Mouse (Mus musculus): ENCODE data around the gene Ppdpf. TPM values are rescaled to one million over a fixed set of nuclear protein-coding genes. Genes with fewer than 3 reads are reported as not detected.

Gene Ppdpf
- total and polyA plus RNA-seq, 3 experiments, result 47.5 to 81.2 (median 57.7) TPM

- no peak for TF ChIP-seq CTCF (IDR thresholded peaks at IDR 0.05)
- TF ChIP-seq EP300 (IDR thresholded peaks at IDR 0.05; ENCODE audit: insufficient read depth, low read depth, low read length), result no peak
- no peak for TF ChIP-seq POLR2A (IDR thresholded peaks at IDR 0.05; ENCODE audit: insufficient read depth, low read depth, low read length)
- DNase-seq, result peak in 1 of 2 experiments; percentile 15
- no peaks in the 10 kb centered on the region for H3K27me3 ChIP-seq (ENCODE audit: control insufficient read depth, insufficient read depth, low read length)
These were observed 46.4 kb downstream of the Ppdpf start for GRCm38 (mm10) chr2:181233443-181233842.

GRCm38 (mm10) chr2:181234680-181235079 lies 47.6 kb downstream of the Ppdpf start:
- DNase-seq, result no peak
- no peak overlapping the region for H3K27ac ChIP-seq
- intact Hi-C loops (cut with DNase I), result no loop called here

More at GRCm38 (mm10) chr2:181233443-181233842, 46.4 kb downstream of the Ppdpf start:
- H3K4me3 ChIP-seq, result no peak overlapping the region
- peaks cover 3% of the 10 kb centered on the region; the same call in 1 of the 2 replicates for H3K4me1 ChIP-seq (ENCODE audit: control insufficient read depth, insufficient read depth, low read length)
- no peak overlapping the region for H3K27ac ChIP-seq
- no peak overlapping the region for H3K9ac ChIP-seq (ENCODE audit: low read depth, low read length)
- no peaks in the 10 kb centered on the region for H3K79me2 ChIP-seq (replicated peaks; ENCODE audit: control insufficient read depth, insufficient read depth, low read length)
- H3K36me3 ChIP-seq (ENCODE audit: control insufficient read depth, insufficient read depth, low read length), result no peaks in the 10 kb centered on the region
- whole genome bisulfite sequencing, result 88% methylated on average over 15 of the region's 15 CpGs
- intact Hi-C loops (cut with DNase I), result no loop called here

GRCm38 (mm10) chr2:181235681-181236566 lies 48.9 kb downstream of the Ppdpf start:
- DNase-seq, result no peak
- peaks cover 10% of the 10 kb centered on the region for H3K4me1 ChIP-seq (ENCODE audit: control insufficient read depth, insufficient read depth, low read length)
- no peak overlapping the region for H3K27ac ChIP-seq
- TF ChIP-seq POLR2A (IDR thresholded peaks at IDR 0.05; ENCODE audit: insufficient read depth, low read depth, low read length) (no peak), CTCF (IDR thresholded peaks at IDR 0.05) (peak; percentile 48), EP300 (IDR thresholded peaks at IDR 0.05; ENCODE audit: insufficient read depth, low read depth, low read length) (no peak)
- intact Hi-C loops (cut with DNase I), result no loop called here
- WGBS, result 81% methylated on average over 23 of the region's 23 CpGs
- H3K4me3 ChIP-seq, result no peak overlapping the region
- H3K27me3 ChIP-seq (ENCODE audit: control insufficient read depth, insufficient read depth, low read length), result no peaks in the 10 kb centered on the region
- H3K36me3 ChIP-seq (ENCODE audit: control insufficient read depth, insufficient read depth, low read length), result no peaks in the 10 kb centered on the region
- H3K79me2 ChIP-seq (replicated peaks; ENCODE audit: control insufficient read depth, insufficient read depth, low read length), result no peaks in the 10 kb centered on the region
- H3K9ac ChIP-seq (ENCODE audit: low read depth, low read length), result no peak overlapping the region

More at GRCm38 (mm10) chr2:181234680-181235079, 47.6 kb downstream of the Ppdpf start:
- no peak overlapping the region for H3K9ac ChIP-seq (ENCODE audit: low read depth, low read length)
- 82% methylated on average over 11 of the region's 11 CpGs for WGBS
- no peaks in the 10 kb centered on the region for H3K36me3 ChIP-seq (ENCODE audit: control insufficient read depth, insufficient read depth, low read length)
- H3K27me3 ChIP-seq (ENCODE audit: control insufficient read depth, insufficient read depth, low read length), result no peaks in the 10 kb centered on the region
- H3K4me3 ChIP-seq, result no peak overlapping the region
- no peak for TF ChIP-seq EP300 (IDR thresholded peaks at IDR 0.05; ENCODE audit: insufficient read depth, low read depth, low read length)
- no peak for TF ChIP-seq POLR2A (IDR thresholded peaks at IDR 0.05; ENCODE audit: insufficient read depth, low read depth, low read length)
- TF ChIP-seq CTCF (IDR thresholded peaks at IDR 0.05), result no peak
- H3K79me2 ChIP-seq (replicated peaks; ENCODE audit: control insufficient read depth, insufficient read depth, low read length), result no peaks in the 10 kb centered on the region
- H3K4me1 ChIP-seq (ENCODE audit: control insufficient read depth, insufficient read depth, low read length), result peaks cover 5% of the 10 kb centered on the region

- Histone ChIP-seq H3K79me2 (replicated peaks; ENCODE audit: control insufficient read depth, insufficient read depth, low read length) (no peaks in the 10 kb centered on the region), H3K36me3 (ENCODE audit: control insufficient read depth, insufficient read depth, low read length) (no peaks in the 10 kb centered on the region), H3K27me3 (ENCODE audit: control insufficient read depth, insufficient read depth, low read length) (no peaks in the 10 kb centered on the region), H3K4me1 (ENCODE audit: control insufficient read depth, insufficient read depth, low read length) (peaks cover 10% of the 10 kb centered on the region), H3K4me3 (no peak overlapping the region), H3K9ac (ENCODE audit: low read depth, low read length) (no peak overlapping the region), H3K27ac (no peak overlapping the region)
- 86% methylated on average over 17 of the region's 17 CpGs for WGBS
- no peak for DNase-seq
- TF ChIP-seq EP300 (IDR thresholded peaks at IDR 0.05; ENCODE audit: insufficient read depth, low read depth, low read length) (no peak), CTCF (IDR thresholded peaks at IDR 0.05) (no peak), POLR2A (IDR thresholded peaks at IDR 0.05; ENCODE audit: insufficient read depth, low read depth, low read length) (no peak)
- intact Hi-C loops (cut with DNase I), result no loop called here
These were observed 50.4 kb downstream of the Ppdpf start for GRCm38 (mm10) chr2:181237251-181238014.

- intact Hi-C loops (cut with DNase I), result no loop called here
- H3K4me1 ChIP-seq (ENCODE audit: control insufficient read depth, insufficient read depth, low read length), result peaks cover 10% of the 10 kb centered on the region
- H3K36me3 ChIP-seq (ENCODE audit: control insufficient read depth, insufficient read depth, low read length), result no peaks in the 10 kb centered on the region
- DNase-seq, result peak in 1 of 2 experiments; percentile 44
- no peaks in the 10 kb centered on the region for H3K79me2 ChIP-seq (replicated peaks; ENCODE audit: control insufficient read depth, insufficient read depth, low read length)
- no peaks in the 10 kb centered on the region for H3K27me3 ChIP-seq (ENCODE audit: control insufficient read depth, insufficient read depth, low read length)
- no peak overlapping the region for H3K27ac ChIP-seq
- no peak overlapping the region for H3K9ac ChIP-seq (ENCODE audit: low read depth, low read length)
- TF ChIP-seq CTCF (IDR thresholded peaks at IDR 0.05) (no peak), POLR2A (IDR thresholded peaks at IDR 0.05; ENCODE audit: insufficient read depth, low read depth, low read length) (no peak), EP300 (IDR thresholded peaks at IDR 0.05; ENCODE audit: insufficient read depth, low read depth, low read length) (no peak)
- 62% methylated on average over 10 of the region's 10 CpGs for WGBS
- no peak overlapping the region for H3K4me3 ChIP-seq
These were observed 51.1 kb downstream of the Ppdpf start for GRCm38 (mm10) chr2:181238091-181238610.

Other genes starting within 250 kb of the Ppdpf start
- gene Nkain4, start 232.5 kb upstream of the Ppdpf start, total RNA-seq (2021), result 1 to 10 TPM; 7.0 to 7.3 TPM
- gene Nkain4, start 232.5 kb upstream of the Ppdpf start, polyA plus RNA-seq (2012; rRNA removed), result 18.0 and 29.4 TPM in 2 replicates
- 10 to 100 TPM; 28.8 to 32.2 TPM for gene Arfgap1, start 220.0 kb upstream of the Ppdpf start, total RNA-seq (2021)
- gene Arfgap1, start 220.0 kb upstream of the Ppdpf start, polyA plus RNA-seq (2012; rRNA removed), result 31.9 and 41.4 TPM in 2 replicates
- under 1 TPM; 0.23 to 0.44 TPM for gene Col20a1, start 200.7 kb upstream of the Ppdpf start, total RNA-seq (2021)
- gene Col20a1, start 200.7 kb upstream of the Ppdpf start, polyA plus RNA-seq (2012; rRNA removed), result 1.2 and 2.0 TPM in 2 replicates
- not detected for gene Chrna4, start 143.7 kb upstream of the Ppdpf start, total RNA-seq (2021)
- not detected in 2 replicates for gene Chrna4, start 143.7 kb upstream of the Ppdpf start, polyA plus RNA-seq (2012; rRNA removed)
- under 1 TPM in 1 of 2 experiments, not detected in 1; 0.05 TPM for gene Kcnq2, start 51.9 kb upstream of the Ppdpf start, total RNA-seq (2021)
- 0.23 TPM in 2 replicates for gene Kcnq2, start 51.9 kb upstream of the Ppdpf start, polyA plus RNA-seq (2012; rRNA removed)
- gene Eef1a2, start 30.2 kb upstream of the Ppdpf start, total RNA-seq (2021), result 1,000 to 10,000 TPM; 1,434 to 1,646 TPM
- gene Eef1a2, start 30.2 kb upstream of the Ppdpf start, polyA plus RNA-seq (2012; rRNA removed), result 1,031 and 1,150 TPM in 2 replicates
- under 1 TPM in 1 of 2 experiments, not detected in 1; 0.07 TPM for gene Ptk6, start 15.5 kb downstream of the Ppdpf start, total RNA-seq (2021)
- 0.03 TPM in 1 of 2 replicates, not detected in the other for gene Ptk6, start 15.5 kb downstream of the Ppdpf start, polyA plus RNA-seq (2012; rRNA removed)
- under 1 TPM; 0.44 to 0.59 TPM for gene Srms, start 25.9 kb downstream of the Ppdpf start, total RNA-seq (2021)
- 0.59 and 1.3 TPM in 2 replicates for gene Srms, start 25.9 kb downstream of the Ppdpf start, polyA plus RNA-seq (2012; rRNA removed)
- not detected for gene Fndc11, start 32.8 kb downstream of the Ppdpf start, total RNA-seq (2021)
- 0.29 and 0.43 TPM in 2 replicates for gene Fndc11, start 32.8 kb downstream of the Ppdpf start, polyA plus RNA-seq (2012; rRNA removed)
- 10 to 100 TPM in 1 of 2 experiments, 1 to 10 TPM in 1; 9.2 to 11.2 TPM for gene Helz2, start 54.8 kb downstream of the Ppdpf start, total RNA-seq (2021)
- 14.1 and 19.4 TPM in 2 replicates for gene Helz2, start 54.8 kb downstream of the Ppdpf start, polyA plus RNA-seq (2012; rRNA removed)
- gene Gmeb2, start 100.8 kb downstream of the Ppdpf start, total RNA-seq (2021), result 10 to 100 TPM in 1 of 2 experiments, 1 to 10 TPM in 1; 8.5 to 10.2 TPM
- 9.4 and 12.7 TPM in 2 replicates for gene Gmeb2, start 100.8 kb downstream of the Ppdpf start, polyA plus RNA-seq (2012; rRNA removed)
- gene Stmn3, start 127.3 kb downstream of the Ppdpf start, total RNA-seq (2021), result under 1 TPM; 0.29 to 0.32 TPM
- 0.37 and 1.6 TPM in 2 replicates for gene Stmn3, start 127.3 kb downstream of the Ppdpf start, polyA plus RNA-seq (2012; rRNA removed)
- 10 to 100 TPM in 1 of 2 experiments, 1 to 10 TPM in 1; 8.3 to 10.6 TPM for gene Rtel1, start 132.5 kb downstream of the Ppdpf start, total RNA-seq (2021)
- gene Rtel1, start 132.5 kb downstream of the Ppdpf start, polyA plus RNA-seq (2012; rRNA removed), result 21.9 and 29.6 TPM in 2 replicates
- gene Zgpat, start 177.7 kb downstream of the Ppdpf start, total RNA-seq (2021), result 10 to 100 TPM; 18.7 to 18.9 TPM
- 21.0 and 31.5 TPM in 2 replicates for gene Zgpat, start 177.7 kb downstream of the Ppdpf start, polyA plus RNA-seq (2012; rRNA removed)
- gene Arfrp1, start 178.2 kb downstream of the Ppdpf start, total RNA-seq (2021), result 10 to 100 TPM; 50.7 to 52.3 TPM
- 42.3 and 69.5 TPM in 2 replicates for gene Arfrp1, start 178.2 kb downstream of the Ppdpf start, polyA plus RNA-seq (2012; rRNA removed)
- 1 to 10 TPM; 5.0 to 5.2 TPM for gene Lime1, start 192.8 kb downstream of the Ppdpf start, total RNA-seq (2021)
- gene Lime1, start 192.8 kb downstream of the Ppdpf start, polyA plus RNA-seq (2012; rRNA removed), result 21.7 and 21.8 TPM in 2 replicates

Measured in heart, adult 2 months (tissue).